In the genomic region with DNA sequence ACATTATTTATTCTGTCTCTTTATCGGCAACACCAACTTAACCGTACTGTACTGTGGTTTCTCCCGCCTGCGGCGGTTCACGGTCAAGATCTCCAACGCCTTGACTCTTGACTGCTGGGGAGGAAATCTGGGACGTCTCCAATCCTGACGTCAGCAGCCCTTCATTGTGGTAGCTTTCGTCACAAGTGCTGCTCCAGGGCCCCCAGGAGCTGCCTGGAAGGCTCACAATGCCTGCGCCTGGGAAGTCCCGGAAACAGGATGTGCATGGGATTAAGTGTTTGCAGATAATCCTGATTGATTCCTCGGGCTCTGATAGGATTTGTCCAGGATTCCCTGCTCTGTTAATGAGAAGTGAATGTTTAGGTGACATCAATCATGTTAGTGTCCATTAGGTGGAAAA, we compare ENCODE assay signal across 13 mouse cellular contexts.
A peak's percentile ranks its signal among the peaks of the same experiment; 100 is the strongest.
DNase-seq lines count a peak whose midpoint lies in the region; ATAC-seq lines count a peak whose summit lies in the region.
"Had no signal": no experiment of that assay in that cellular context is flagged by ENCODE, and none has a peak within 500 bp of the region (broad histone marks: within the 10 kb centered on the region; RNA-seq: fewer than 3 reads in every experiment).

No protein-coding gene starts in this region.

- H3K4me1 ChIP-seq in midbrain, embryonic 11.5 days (ENCODE audit: control insufficient read depth, insufficient read depth, low read length): no peaks in the 10 kb centered on the region
- no peaks in the 10 kb centered on the region for H3K4me1 ChIP-seq in midbrain, embryonic 15.5 days
- no peaks in the 10 kb centered on the region for H3K4me1 ChIP-seq in midbrain, embryonic 13.5 days (replicated peaks)
- H3K4me1 ChIP-seq in hindbrain, embryonic 14.5 days (replicated peaks; ENCODE audit: control insufficient read depth, insufficient read depth, low read length): no peaks in the 10 kb centered on the region

- H3K27me3 ChIP-seq in midbrain, embryonic 11.5 days (ENCODE audit: control insufficient read depth, insufficient read depth, low read length): no peaks in the 10 kb centered on the region
- no peaks in the 10 kb centered on the region for H3K27me3 ChIP-seq in midbrain, embryonic 15.5 days (replicated peaks)
- H3K27me3 ChIP-seq in midbrain, embryonic 13.5 days: no peaks in the 10 kb centered on the region
- no peaks in the 10 kb centered on the region for H3K27me3 ChIP-seq in hindbrain, embryonic 14.5 days (ENCODE audit: control insufficient read depth, insufficient read depth, low read length)
- H3K27me3 ChIP-seq: embryonic facial prominence, embryonic 13.5 days; limb, embryonic 15.5 days had no signal

- 55% methylated on average over 13 of the region's 13 CpGs for WGBS in midbrain, embryonic 11.5 days
- 58% methylated on average over 13 of the region's 13 CpGs for WGBS in midbrain, embryonic 15.5 days
- 52% methylated on average over 13 of the region's 13 CpGs for WGBS in midbrain, embryonic 13.5 days
- 61% methylated on average over 13 of the region's 13 CpGs for WGBS in hindbrain, embryonic 14.5 days

- no peaks in the 10 kb centered on the region for H3K36me3 ChIP-seq in midbrain, embryonic 11.5 days (ENCODE audit: control insufficient read depth, insufficient read depth, low read length)
- no peaks in the 10 kb centered on the region for H3K36me3 ChIP-seq in midbrain, embryonic 15.5 days (replicated peaks)
- H3K36me3 ChIP-seq in midbrain, embryonic 13.5 days: no peaks in the 10 kb centered on the region
- no peaks in the 10 kb centered on the region for H3K36me3 ChIP-seq in hindbrain, embryonic 14.5 days (replicated peaks; ENCODE audit: control insufficient read depth, insufficient read depth)
- H3K36me3 ChIP-seq: embryonic facial prominence, embryonic 13.5 days; limb, embryonic 15.5 days had no signal

- DNase-seq in midbrain, embryonic 11.5 days (ENCODE audit: low spot score, missing footprints): no peak
- DNase-seq in embryo, embryonic 10.5 days (ENCODE audit: low spot score): peak; percentile 43
- DNase-seq in kidney, postnatal 14 days: peak; percentile 74
- DNase-seq in hindbrain, embryonic 14.5 days (ENCODE audit: low spot score): no peak
- DNase-seq in B cell, adult 2 months: no peak
- no peak for DNase-seq in right cerebral cortex, postnatal 36 days (ENCODE audit: low spot score in 2 of 2)
- DNase-seq: cerebellum, adult 18-20 months; gastrocnemius, postnatal 10 days had no signal

- H3K9me3 ChIP-seq in midbrain, embryonic 11.5 days (ENCODE audit: control insufficient read depth, low read length): no peaks in the 10 kb centered on the region
- H3K9me3 ChIP-seq in midbrain, embryonic 15.5 days: no peaks in the 10 kb centered on the region
- no peaks in the 10 kb centered on the region for H3K9me3 ChIP-seq in midbrain, embryonic 13.5 days
- no peaks in the 10 kb centered on the region for H3K9me3 ChIP-seq in hindbrain, embryonic 14.5 days (ENCODE audit: control insufficient read depth, low read length)
- H3K9me3 ChIP-seq: embryonic facial prominence, embryonic 13.5 days; limb, embryonic 15.5 days had no signal

- H3K9ac ChIP-seq in midbrain, embryonic 11.5 days (ENCODE audit: low read length): no peak overlapping the region
- H3K9ac ChIP-seq in midbrain, embryonic 15.5 days: no peak overlapping the region
- H3K9ac ChIP-seq in midbrain, embryonic 13.5 days (replicated peaks): no peak overlapping the region
- no peak overlapping the region for H3K9ac ChIP-seq in hindbrain, embryonic 14.5 days
- H3K9ac ChIP-seq: embryonic facial prominence, embryonic 13.5 days; limb, embryonic 15.5 days had no signal

- H3K27ac ChIP-seq in midbrain, embryonic 11.5 days (ENCODE audit: low read depth, low read length): no peak overlapping the region
- H3K27ac ChIP-seq in midbrain, embryonic 15.5 days: no peak overlapping the region
- no peak overlapping the region for H3K27ac ChIP-seq in midbrain, embryonic 13.5 days
- H3K27ac ChIP-seq in hindbrain, embryonic 14.5 days: no peak overlapping the region

- ATAC-seq in midbrain, embryonic 11.5 days (ENCODE audit: low FRiP score): peak; percentile 51; the same call in 1 of the 2 replicates
- ATAC-seq in midbrain, embryonic 15.5 days (replicated peaks): no peak
- ATAC-seq in midbrain, embryonic 13.5 days: peak; percentile 29; the same call in 1 of the 2 replicates
- no peak for ATAC-seq in hindbrain, embryonic 14.5 days (ENCODE audit: low FRiP score)
- ATAC-seq: activated CD4-positive, CD25-positive, alpha-beta regulatory T cell, adult 4 months had no signal

- H3K4me2 ChIP-seq in midbrain, embryonic 11.5 days: no peak overlapping the region
- no peak overlapping the region for H3K4me2 ChIP-seq in midbrain, embryonic 15.5 days
- no peak overlapping the region for H3K4me2 ChIP-seq in midbrain, embryonic 13.5 days (replicated peaks)
- no peak overlapping the region for H3K4me2 ChIP-seq in hindbrain, embryonic 14.5 days (replicated peaks)
- H3K4me2 ChIP-seq: embryonic facial prominence, embryonic 13.5 days; limb, embryonic 15.5 days had no signal

- H3K4me3 ChIP-seq in midbrain, embryonic 11.5 days (ENCODE audit: low read depth, low read length): no peak overlapping the region
- H3K4me3 ChIP-seq in midbrain, embryonic 15.5 days: no peak overlapping the region
- H3K4me3 ChIP-seq in midbrain, embryonic 13.5 days (replicated peaks): no peak overlapping the region
- no peak overlapping the region for H3K4me3 ChIP-seq in hindbrain, embryonic 14.5 days (replicated peaks; ENCODE audit: low read length)
- H3K4me3 ChIP-seq: embryonic facial prominence, embryonic 13.5 days; limb, embryonic 15.5 days had no signal

Comparison
In these comparisons a context has a peak if more than half of its experiments do, and no peak if none do; other contexts are left out.
1. ATAC-seq: peak in midbrain, embryonic 11.5 days (single experiment) and midbrain, embryonic 13.5 days (single experiment); none in midbrain, embryonic 15.5 days (single experiment) and hindbrain, embryonic 14.5 days (single experiment).
2. DNase-seq: peak in embryo, embryonic 10.5 days (single experiment) and kidney, postnatal 14 days (single experiment); none in midbrain, embryonic 11.5 days (single experiment), hindbrain, embryonic 14.5 days (single experiment), B cell, adult 2 months (0 of 2) and right cerebral cortex, postnatal 36 days (0 of 2).